In the genomic region with DNA sequence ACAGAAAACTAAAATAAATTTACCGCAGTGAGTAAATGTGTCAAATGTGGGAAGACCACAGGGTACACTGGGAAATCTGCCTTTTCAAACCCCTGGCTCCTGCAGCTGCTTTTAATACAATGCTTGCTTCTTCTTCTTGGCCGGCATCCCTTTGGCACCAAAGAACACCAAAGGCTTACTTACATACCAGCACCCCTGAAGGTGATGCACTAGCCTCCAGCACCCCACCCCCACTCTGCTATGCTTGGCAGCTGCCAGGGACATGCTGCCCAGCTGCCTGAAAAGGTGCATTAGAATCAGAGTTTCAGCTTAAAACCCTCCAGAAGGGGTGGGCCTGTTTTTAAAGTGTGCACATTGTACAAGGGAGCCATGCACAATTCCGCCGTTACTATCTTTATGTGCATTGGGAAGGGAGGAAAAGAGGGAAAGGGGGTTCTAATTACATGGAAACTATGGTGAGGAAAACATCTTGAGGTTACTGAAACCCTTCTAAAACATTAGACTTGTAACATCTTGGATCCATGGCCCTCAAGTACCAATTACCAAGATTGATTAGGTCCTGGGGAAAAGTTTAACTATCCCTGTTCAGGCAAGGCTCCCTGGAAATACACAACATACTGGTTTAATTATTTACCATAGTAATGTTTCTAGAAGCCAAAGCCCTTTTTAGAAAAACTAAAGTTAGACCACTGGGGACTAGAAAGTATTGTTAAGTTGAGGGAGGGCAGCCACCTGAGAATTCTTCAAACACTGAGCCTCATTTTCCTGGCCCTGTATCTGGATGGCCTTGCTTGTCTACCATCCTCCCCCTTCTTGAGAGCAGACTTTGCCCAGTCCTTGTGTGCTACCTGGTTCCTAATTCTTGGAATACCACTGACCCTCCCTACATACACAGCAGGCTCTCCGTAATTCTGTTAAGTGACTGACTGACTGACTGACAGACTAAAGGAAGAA, we compare ENCODE assay signal across 9 mouse cellular contexts. TPM values are rescaled to one million over a fixed set of nuclear protein-coding genes. Genes with fewer than 3 reads are reported as not detected.
DNase-seq lines count a peak whose midpoint lies in the region; ATAC-seq and TF ChIP-seq lines count a peak whose summit lies in the region.
"Had no signal": no experiment of that assay in that cellular context is flagged by ENCODE, and none has a peak within 500 bp of the region (broad histone marks: within the 10 kb centered on the region; RNA-seq: fewer than 3 reads in every experiment).

No protein-coding gene starts in this region.

- WGBS in lung, adult 2 months, result 62% methylated on average over 5 of the region's 5 CpGs

- peaks cover 7% of the 10 kb centered on the region for H3K4me1 ChIP-seq in lung, adult 2 months (ENCODE audit: control insufficient read depth, insufficient read depth, low read length)

- intact Hi-C loops in left cerebral cortex, adult 2 months (cut with DNase I), result loop anchor here (10.0 kb wide), 1 partner anchor 331 kb away; no protein-coding TSS in a partner anchor

- H3K27ac ChIP-seq in left cerebral cortex, adult 2 months, result no peak overlapping the region
- H3K27ac ChIP-seq: heart, embryonic 15.5 days had no signal

- no peak for ATAC-seq in frontal cortex, adult (ENCODE audit: low TSS enrichment)

- peak; percentile 44 for DNase-seq in lung, postnatal 14 days
- no peak for DNase-seq in lung, adult 2 months
- peak; percentile 35 for DNase-seq in induced T-regulatory cell, adult 2 months (ENCODE audit: low read depth)
- DNase-seq in kidney, postnatal 4 days, result peak; percentile 68 to 79
- DNase-seq in thymus, postnatal 0 days (ENCODE audit: low spot score), result peak; percentile 80
- DNase-seq in embryo, embryonic 9.5 days (ENCODE audit: extremely low spot score), result no peak
- DNase-seq in left cerebral cortex, adult 2 months (ENCODE audit: extremely low spot score in 1 of 2, low spot score in 2 of 2), result no peak

- H3K4me3 ChIP-seq in lung, adult 2 months (replicated peaks; ENCODE audit: extremely low read depth, low read depth, low read length), result no peak overlapping the region
- H3K4me3 ChIP-seq in left cerebral cortex, adult 2 months, result no peak overlapping the region
- H3K4me3 ChIP-seq: heart, embryonic 15.5 days had no signal

- no peak for TF ChIP-seq POLR2A in lung, adult 2 months (IDR thresholded peaks at IDR 0.05; ENCODE audit: borderline replicate concordance, extremely low read depth, low read depth, low read length)

- no peak for TF ChIP-seq CTCF in lung, adult 2 months (IDR thresholded peaks at IDR 0.05; ENCODE audit: insufficient read depth, low read length)
- TF ChIP-seq CTCF in left cerebral cortex, adult 2 months (IDR thresholded peaks at IDR 0.05), result no peak

RNA-seq across cellular contexts. Expression of a gene that starts 3.1 kb away (rescaled TPM):
- 10.8 and 15.6 TPM in 2 replicates for polyA plus RNA-seq in lung, adult 2 months (2012; rRNA removed)
- polyA plus RNA-seq in thymus, postnatal 0 days (2015; fragmentation: Nextera tagmentation; extraction: Ambion mirVana), result 154 and 168 TPM in 2 replicates
- 10 to 100 TPM; 32.5 to 40.0 TPM for total RNA-seq in left cerebral cortex, adult 2 months (2021)

Comparison
In these comparisons a context has a peak if more than half of its experiments do, and no peak if none do; other contexts are left out.
1. DNase-seq: peak in lung, postnatal 14 days (single experiment), induced T-regulatory cell, adult 2 months (single experiment), kidney, postnatal 4 days (2 of 2) and thymus, postnatal 0 days (single experiment); none in lung, adult 2 months (single experiment), embryo, embryonic 9.5 days (single experiment) and left cerebral cortex, adult 2 months (0 of 2).